Mouse (Mus musculus) stomach, postnatal 0 days (tissue): ENCODE data around the gene Rpl38.

Experiments used
- CTCF ChIP-seq: IDR thresholded peaks from 2 replicates; pipeline ENCODE4 v1.5.1; 2016; ENCODE audit warnings: antibody characterized with exemption, low read depth, mild to moderate bottlenecking, moderate library complexity
- EP300 ChIP-seq: optimal IDR thresholded peaks from 2 replicates; pipeline ENCODE3; 2016; ENCODE audit warnings: antibody characterized with exemption

DNA sequence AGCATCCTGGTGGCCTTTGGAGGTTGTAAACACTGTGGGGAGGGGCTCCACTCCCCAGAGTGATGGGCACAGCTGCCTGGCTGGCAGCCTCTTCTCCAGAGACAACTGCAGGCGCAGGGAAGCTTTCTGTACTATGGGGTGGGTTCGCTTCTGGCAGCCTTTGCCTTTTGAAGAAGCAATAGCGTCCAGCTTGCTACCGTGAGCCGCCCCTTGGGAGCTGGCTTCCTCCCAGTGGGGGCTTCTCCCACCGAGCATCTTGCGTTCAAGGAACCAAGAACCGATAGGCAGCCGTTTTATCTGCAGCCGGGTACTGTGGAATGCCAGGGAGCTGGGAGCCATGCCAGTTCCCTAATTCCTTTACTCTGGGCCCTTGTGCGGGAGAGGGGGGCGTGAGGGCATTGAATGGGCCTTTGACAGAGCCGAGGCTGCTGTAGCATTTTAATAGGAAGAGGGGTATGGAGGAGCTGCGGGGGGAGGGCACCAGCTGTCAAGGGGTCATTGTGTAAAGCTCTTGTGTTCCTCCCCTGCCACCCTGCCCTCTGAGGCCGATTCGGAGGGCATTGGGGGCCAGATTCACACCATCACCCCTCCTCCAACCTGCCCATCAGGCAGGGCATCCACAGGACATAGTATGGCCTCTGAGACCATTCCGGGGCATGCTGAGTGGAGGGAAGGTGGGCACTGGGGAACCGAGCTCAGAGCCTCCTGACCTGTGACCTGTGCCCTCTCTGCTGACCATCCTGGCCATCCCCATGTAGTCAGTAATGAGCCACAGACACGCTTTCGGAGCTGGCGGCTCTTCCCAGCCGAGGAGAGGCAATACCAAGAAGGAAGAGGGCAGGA lies 36.0 kb downstream of the Rpl38 start:
- TF ChIP-seq CTCF (no peak), EP300 (no peak)
